Mouse (Mus musculus): Measurements from ENCODE around the gene Olfr411.

DNA sequence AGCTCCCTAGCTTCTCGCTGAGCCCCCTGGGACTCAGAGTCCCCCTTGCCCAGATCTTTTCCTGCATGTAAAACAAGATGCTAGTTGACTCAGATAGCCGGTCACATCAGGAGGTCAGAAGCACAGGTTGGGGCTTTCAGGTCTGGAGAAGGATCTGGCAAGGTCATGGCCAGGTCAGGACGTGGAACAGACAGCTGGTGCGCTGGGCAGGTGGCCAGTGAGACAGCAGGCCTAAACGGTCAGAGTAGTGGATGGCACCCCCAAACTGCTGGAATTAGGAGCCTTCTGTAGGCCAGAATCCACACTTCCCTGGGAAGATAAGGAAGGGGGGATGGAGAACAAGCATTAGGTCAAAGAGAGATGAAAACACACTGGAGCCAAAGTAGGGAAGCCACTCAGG lies 34.8 kb upstream of the Olfr411 start:
- no peak for TF ChIP-seq CTCF (IDR thresholded peaks at IDR 0.05)
- no peak for TF ChIP-seq EP300 (IDR thresholded peaks at IDR 0.05)

All from lung, postnatal 0 days (tissue).